Mouse (Mus musculus) MEL (cell line): ENCODE data around the gene St3gal2. TPM values are rescaled to one million over a fixed set of nuclear protein-coding genes. Genes with fewer than 3 reads are reported as not detected.

ENCODE experiments used
- DNase-seq: peaks from one replicate; pipeline ENCODE4 v3.0.0; 2011; ENCODE audit warnings: low read depth, low spot score
- H3K27ac ChIP-seq: 2 replicates; pipeline ENCODE4 v1.5.1; 2012; ENCODE audit warnings: low read depth, mild to moderate bottlenecking, control low read depth, low read length, moderate library complexity; ENCODE audit not compliant: control insufficient read depth
- H3K27me3 ChIP-seq, 2 experiments: fragments of 150-350 bp in 1 of 2; sonication (generic) in 1 of 2; 2 replicates each; pipeline ENCODE4 v1.6.1; 2012; ENCODE audit warnings: low read length in 2 of 2, mild to moderate bottlenecking in 2 of 2, improper control_type of control experiment in 1 of 2, moderate library complexity in 1 of 2; ENCODE audit not compliant: insufficient read depth in 2 of 2, control insufficient read depth in 1 of 2
- H3K36me3 ChIP-seq, 2 experiments: 2 replicates each; pipeline ENCODE4 v1.6.1; 2012 to 2014; ENCODE audit warnings: low read length in 2 of 2, improper control_type of control experiment in 1 of 2, inconsistent platforms in 1 of 2, mild to moderate bottlenecking in 1 of 2; ENCODE audit not compliant: insufficient read depth in 2 of 2, control insufficient read depth in 1 of 2
- H3K4me1 ChIP-seq, 2 experiments: fragments of 150-350 bp in 1 of 2; sonication (generic) in 1 of 2; 2 replicates each; pipeline ENCODE4 v1.6.1; 2012; ENCODE audit warnings: low read length in 2 of 2, improper control_type of control experiment in 1 of 2, mild to moderate bottlenecking in 1 of 2; ENCODE audit not compliant: insufficient read depth in 2 of 2, control insufficient read depth in 1 of 2
- H3K4me3 ChIP-seq, 2 experiments: fragments of 150-350 bp in 1 of 2; sonication (generic) in 1 of 2; 2 replicates each; pipeline ENCODE4 v1.5.1; 2012; ENCODE audit warnings: low read depth in 2 of 2, low read length in 2 of 2, mild to moderate bottlenecking in 2 of 2, moderate library complexity in 2 of 2, control low read depth in 1 of 2, improper control_type of control experiment in 1 of 2; ENCODE audit not compliant: control insufficient read depth in 1 of 2, insufficient read depth in 1 of 2
- H3K79me2 ChIP-seq: 2 replicates; pipeline ENCODE4 v1.6.1; 2012; ENCODE audit warnings: mild to moderate bottlenecking, low read length, moderate library complexity; ENCODE audit not compliant: control insufficient read depth, poor library complexity, insufficient read depth
- H3K9ac ChIP-seq: 2 replicates; pipeline ENCODE4 v1.6.1; 2012; ENCODE audit warnings: low read depth, mild to moderate bottlenecking, control low read depth, low read length, moderate library complexity; ENCODE audit not compliant: control insufficient read depth, poor library complexity, severe bottlenecking
- H3K9me3 ChIP-seq: fragments of 150-350 bp; sonication (generic); replicated peaks from 2 replicates; pipeline ENCODE4 v1.6.1; 2012; ENCODE audit warnings: mild to moderate bottlenecking, low read length, improper control_type of control experiment, moderate library complexity; ENCODE audit not compliant: insufficient read depth
- BHLHE40 ChIP-seq: IDR thresholded peaks from 2 replicates; pipeline ENCODE4 v1.6.1; 2012; ENCODE audit warnings: low read depth, mild to moderate bottlenecking, inconsistent platforms, low read length, improper control_type of control experiment, borderline replicate concordance
- CTCF ChIP-seq, 3 experiments: IDR thresholded peaks in 2 of 3; conservative IDR thresholded peaks in 1 of 3; 2 replicates each; pipeline ENCODE4 v1.5.1; 2011 to 2012; ENCODE audit warnings: low read length in 3 of 3, low read depth in 2 of 3, mild to moderate bottlenecking in 2 of 3, improper control_type of control experiment in 1 of 3, inconsistent platforms in 1 of 3, mixed read lengths in 1 of 3, moderate library complexity in 1 of 3; ENCODE audit not compliant: control insufficient read depth in 1 of 3, insufficient read depth in 1 of 3, poor library complexity in 1 of 3, severe bottlenecking in 1 of 3
- E2F4 ChIP-seq: IDR thresholded peaks from 2 replicates; pipeline ENCODE4 v1.6.1; 2011; ENCODE audit warnings: low read depth, low read length, improper control_type of control experiment, borderline replicate concordance
- ELF1 ChIP-seq: IDR thresholded peaks from 2 replicates; pipeline ENCODE4 v1.6.1; 2014; ENCODE audit warnings: low read depth, mild to moderate bottlenecking, inconsistent platforms, low read length, improper control_type of control experiment, moderate library complexity
- ETS1 ChIP-seq: IDR thresholded peaks from 2 replicates; pipeline ENCODE4 v1.6.1; 2012; ENCODE audit warnings: low read depth, mild to moderate bottlenecking, inconsistent platforms, low read length, improper control_type of control experiment, moderate library complexity
- GABPA ChIP-seq: IDR thresholded peaks from 2 replicates; pipeline ENCODE4 v1.6.1; 2012; ENCODE audit warnings: low read depth, mild to moderate bottlenecking, inconsistent platforms, low read length, improper control_type of control experiment, moderate library complexity
- GATA1 ChIP-seq: IDR thresholded peaks from 2 replicates; pipeline ENCODE4 v1.6.1; 2011; ENCODE audit warnings: low read depth, low read length, improper control_type of control experiment
- HCFC1 ChIP-seq: IDR thresholded peaks from 2 replicates; pipeline ENCODE4 v1.6.1; 2012; ENCODE audit warnings: low read depth, mild to moderate bottlenecking, inconsistent platforms, low read length, improper control_type of control experiment, moderate library complexity
- MEF2A ChIP-seq: IDR thresholded peaks from 2 replicates; pipeline ENCODE4 v1.6.1; 2014; ENCODE audit warnings: low read depth, mild to moderate bottlenecking, inconsistent platforms, low read length, improper control_type of control experiment; ENCODE audit not compliant: poor library complexity, insufficient replicate concordance, severe bottlenecking; ENCODE audit errors: extremely low read depth
- MYC ChIP-seq: IDR thresholded peaks from 2 replicates; pipeline ENCODE4 v1.6.1; 2011; ENCODE audit warnings: low read depth, mild to moderate bottlenecking, low read length, improper control_type of control experiment, moderate library complexity
- NELFE ChIP-seq: IDR thresholded peaks from 2 replicates; pipeline ENCODE4 v1.6.1; 2011; ENCODE audit warnings: low read depth, low read length, improper control_type of control experiment
- POLR2AphosphoS2 ChIP-seq: IDR thresholded peaks from 2 replicates; pipeline ENCODE4 v1.6.1; 2011; ENCODE audit warnings: low read length, improper control_type of control experiment
- POLR2AphosphoS5 ChIP-seq: IDR thresholded peaks from 2 replicates; pipeline ENCODE4 v1.6.1; 2012; ENCODE audit warnings: low read depth, borderline replicate concordance, mild to moderate bottlenecking, inconsistent platforms, low read length, moderate library complexity, mixed read lengths
- RAD21 ChIP-seq: IDR thresholded peaks from 2 replicates; pipeline ENCODE4 v1.6.1; 2011; ENCODE audit warnings: mild to moderate bottlenecking, low read depth, low read length, improper control_type of control experiment
- UBTF ChIP-seq: IDR thresholded peaks from 2 replicates; pipeline ENCODE4 v1.6.1; 2012; ENCODE audit warnings: low read depth, mild to moderate bottlenecking, inconsistent platforms, low read length, improper control_type of control experiment, moderate library complexity, borderline replicate concordance; ENCODE audit not compliant: insufficient read depth
- USF1 ChIP-seq: IDR thresholded peaks from 2 replicates; pipeline ENCODE4 v1.6.1; 2014; ENCODE audit warnings: low read depth, mild to moderate bottlenecking, inconsistent platforms, low read length, improper control_type of control experiment, moderate library complexity
- polyA plus RNA-seq, 2 experiments: library from polyadenylated mRNA; stranded (reverse) in 1 of 2; unstranded in 1 of 2; fragments of >175 nt in 1 of 2; fragments of >200 nt in 1 of 2; gene quantifications; 2 replicates each; pipeline versions ENCODE4 v1.2.1 to v1.2.4; 2012; ENCODE audit warnings: low replicate concordance in 2 of 2, low read depth in 1 of 2; ENCODE audit not compliant: insufficient read length in 2 of 2, insufficient read depth in 1 of 2, missing spikeins in 1 of 2
- total RNA-seq: library from RNA; depleted of rRNA; stranded (reverse); fragments of 300-350 nt; gene quantifications from 2 replicates; pipeline ENCODE4 v1.2.3, GENCODE M21; 2012

Gene St3gal2
- total and polyA plus RNA-seq, 3 experiments: 5.2 to 18.0 TPM; not detected in 1

- TF ChIP-seq UBTF: peak; percentile 99
- TF ChIP-seq BHLHE40: peak; percentile 92
- TF ChIP-seq ELF1: peak; percentile 52
- peak; percentile 93 for TF ChIP-seq ETS1
- no peak for TF ChIP-seq E2F4
Measured at GRCm38 (mm10) chr8:110987805-110988744, 68.4 kb downstream of the St3gal2 start (continued).

DNA sequence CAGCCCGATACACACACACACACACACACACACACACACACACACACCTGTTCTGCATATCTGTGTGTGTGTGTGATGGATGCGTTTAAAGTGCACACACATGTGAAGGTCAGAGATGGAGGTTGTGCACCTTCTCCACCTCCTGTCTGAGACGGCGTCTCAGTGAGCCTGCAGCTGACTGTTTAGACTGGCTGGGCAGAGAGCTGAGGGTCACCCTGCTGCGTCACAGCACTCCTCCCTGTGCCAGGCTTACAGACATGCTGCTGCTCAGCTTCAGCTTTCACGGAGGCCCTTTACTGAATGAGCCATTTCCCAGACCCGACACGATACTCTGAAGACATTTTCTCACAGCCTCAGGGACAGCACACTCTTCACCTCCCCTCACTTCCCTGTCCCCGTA, 70.3 kb downstream of the St3gal2 start:
- Histone ChIP-seq H3K27ac (no peak overlapping the region), H3K4me1 (peaks cover 21% of the 10 kb centered on the region in 2 experiments), H3K79me2 (peaks cover 11% of the 10 kb centered on the region), H3K27me3 (no peaks in the 10 kb centered on the region), H3K9ac (no peak overlapping the region), H3K9me3 (no peaks in the 10 kb centered on the region), H3K36me3 (peaks cover 25 to 56% of the 10 kb centered on the region in 2 experiments), H3K4me3 (no peak overlapping the region)
- no peak for TF ChIP-seq MYC
- no peak for TF ChIP-seq BHLHE40
- no peak for TF ChIP-seq POLR2AphosphoS5
- no peak for TF ChIP-seq USF1
- no peak for TF ChIP-seq GABPA
- TF ChIP-seq ELF1: no peak
- TF ChIP-seq HCFC1: no peak
- TF ChIP-seq CTCF (IDR thresholded peaks at IDR 0.05 in 2 of 3, conservative IDR thresholded peaks at IDR 0.05 in 1 of 3; ENCODE audit: control insufficient read depth in 1 of 3, insufficient read depth in 1 of 3, low read depth in 2 of 3, low read length in 3 of 3, poor library complexity in 1 of 3, severe bottlenecking in 1 of 3): no peak
- no peak for TF ChIP-seq MEF2A
- no peak for TF ChIP-seq POLR2AphosphoS2
- TF ChIP-seq RAD21: no peak
- no peak for TF ChIP-seq NELFE
- no peak for TF ChIP-seq GATA1
- no peak for DNase-seq
